Mouse (Mus musculus) heart, embryonic 12.5 days (tissue): Measurements from ENCODE around the gene Mpdz. TPM values are rescaled to one million over a fixed set of nuclear protein-coding genes. Genes with fewer than 3 reads are reported as not detected.

ENCODE experiments used
- ATAC-seq: fragments of 200-750 bp; cut with Nextera tagmentation; 2 replicates; pipeline ENCODE4 v1.8.0; 2017; ENCODE audit warnings: moderate TSS enrichment, moderate library complexity; ENCODE audit not compliant: insufficient number of reproducible peaks, low FRiP score
- H3K27ac ChIP-seq: fragments of 300-500 bp; sonication (generic); 2 replicates; pipeline ENCODE4 v1.5.1; 2016; ENCODE audit warnings: mild to moderate bottlenecking, moderate library complexity; ENCODE audit not compliant: poor library complexity, severe bottlenecking
- H3K27me3 ChIP-seq: fragments of 300-500 bp; sonication (generic); replicated peaks from 2 replicates; pipeline ENCODE4 v1.6.1; 2016; ENCODE audit warnings: mild to moderate bottlenecking, moderate library complexity
- H3K36me3 ChIP-seq: fragments of 300-500 bp; sonication (generic); 2 replicates; pipeline ENCODE4 v1.6.1; 2016; ENCODE audit warnings: mild to moderate bottlenecking, moderate library complexity
- H3K4me1 ChIP-seq: fragments of 300-500 bp; sonication (generic); replicated peaks from 2 replicates; pipeline ENCODE4 v1.6.1; 2016; ENCODE audit warnings: mild to moderate bottlenecking
- H3K4me2 ChIP-seq: fragments of 300-500 bp; sonication (generic); 2 replicates; pipeline ENCODE4 v1.6.1; 2016; ENCODE audit warnings: mild to moderate bottlenecking, moderate library complexity
- H3K4me3 ChIP-seq: fragments of 300-500 bp; sonication (generic); 2 replicates; pipeline ENCODE4 v1.5.1; 2016; ENCODE audit warnings: mild to moderate bottlenecking
- H3K9ac ChIP-seq: fragments of 300-500 bp; sonication (generic); 2 replicates; pipeline ENCODE4 v1.6.1; 2016; ENCODE audit warnings: mild to moderate bottlenecking, moderate library complexity
- H3K9me3 ChIP-seq: fragments of 300-500 bp; sonication (generic); replicated peaks from 2 replicates; pipeline ENCODE4 v1.6.1; 2016; ENCODE audit warnings: mild to moderate bottlenecking, moderate library complexity
- WGBS: fragments of 180-500 bp; shearing (Covaris S2); methylation state at CpG from one replicate; pipeline ENCODE4 v1.1.7; 2016; 5-methylcytosine and 5-hydroxymethylcytosine counted together
- polyA plus RNA-seq: library from polyadenylated mRNA; unstranded; fragments of >200 nt; fragmentation: Nextera tagmentation; extraction: Ambion mirVana; gene quantifications from 2 replicates; pipeline ENCODE4 v1.2.1, GENCODE M21; 2016

The Mpdz gene
- polyA plus RNA-seq, 1 experiment from 2014 or later = 34.3 TPM

DNA sequence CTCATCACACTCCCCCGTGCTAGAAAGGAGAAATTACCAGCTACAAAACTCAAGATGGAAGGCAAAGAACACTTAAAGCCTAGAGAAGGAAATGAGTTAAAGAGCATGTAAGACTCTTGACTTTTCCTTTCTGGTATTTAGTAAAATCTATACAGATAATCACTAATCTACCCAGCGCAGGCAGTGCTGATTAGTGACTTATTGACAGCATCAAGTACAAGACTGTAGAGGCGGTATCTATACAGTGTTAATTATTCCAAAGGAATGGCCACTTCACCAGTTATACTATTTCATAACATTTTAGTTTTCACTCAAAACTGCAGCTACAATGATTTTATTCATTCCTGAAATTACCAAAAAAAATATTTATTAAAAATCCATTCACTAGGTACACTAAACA is 49.7 kb downstream of the Mpdz start:
- H3K4me2 ChIP-seq = no peak overlapping the region
- H3K27me3 ChIP-seq = no peaks in the 10 kb centered on the region
- H3K9ac ChIP-seq = no peak overlapping the region
- no peak for ATAC-seq
- H3K36me3 ChIP-seq = peaks cover 6% of the 10 kb centered on the region
- peaks cover 14% of the 10 kb centered on the region for H3K4me1 ChIP-seq
- 72% methylated on average over 3 of the region's 3 CpGs for WGBS
- no peaks in the 10 kb centered on the region for H3K9me3 ChIP-seq
- no peak overlapping the region for H3K27ac ChIP-seq
- no peak overlapping the region for H3K4me3 ChIP-seq

DNA sequence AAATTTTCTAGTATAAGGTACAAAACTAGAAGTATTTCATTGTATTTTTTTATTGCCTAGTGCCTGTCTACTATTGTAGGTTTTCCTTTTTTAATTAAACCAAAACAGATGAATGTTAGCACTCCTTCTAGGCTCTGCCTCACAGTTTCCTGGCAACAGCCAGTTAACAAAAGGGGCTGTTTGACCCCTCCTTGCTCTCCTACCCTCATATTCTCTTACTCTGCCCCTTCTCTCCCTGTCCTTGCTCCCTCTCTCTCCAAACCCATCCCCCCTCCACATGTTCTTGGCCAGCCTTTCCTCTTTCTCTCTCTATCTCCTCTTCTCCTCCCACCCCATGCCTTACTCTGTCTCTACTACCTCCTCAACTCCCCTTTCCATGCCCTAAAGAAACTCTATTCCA is 53.4 kb downstream of the Mpdz start:
- Histone ChIP-seq H3K27ac (no peak overlapping the region; the same call in 1 of the 2 replicates), H3K27me3 (no peaks in the 10 kb centered on the region), H3K9me3 (no peaks in the 10 kb centered on the region), H3K4me3 (no peak overlapping the region), H3K4me1 (peaks cover 20% of the 10 kb centered on the region), H3K36me3 (peaks cover 11% of the 10 kb centered on the region), H3K9ac (no peak overlapping the region), H3K4me2 (no peak overlapping the region)
- ATAC-seq = no peak

GRCm38 (mm10) chr4:81387644-81388043 is 55.0 kb downstream of the Mpdz start:
- WGBS = 83% methylated on average over 2 of the region's 2 CpGs

GRCm38 (mm10) chr4:81372355-81372754 is 70.3 kb downstream of the Mpdz start:
- H3K27me3 ChIP-seq = no peaks in the 10 kb centered on the region
- peaks cover 34% of the 10 kb centered on the region for H3K36me3 ChIP-seq
- 0 out of 2 replicates have a peak, but pooled peaks cover 4% of the 10 kb centered on the region for H3K4me1 ChIP-seq
- ATAC-seq = no peak
- H3K9me3 ChIP-seq = no peaks in the 10 kb centered on the region
- WGBS = 58% methylated on average over 4 of the region's 4 CpGs
- no peak overlapping the region for H3K9ac ChIP-seq
- 0 out of 2 replicates have a peak overlapping the region, but pooled peaks have one; percentile 16 for H3K27ac ChIP-seq
- H3K4me3 ChIP-seq = no peak overlapping the region
- no peak overlapping the region for H3K4me2 ChIP-seq

More at GRCm38 (mm10) chr4:81387644-81388043, 55.0 kb downstream of the Mpdz start:
- Histone ChIP-seq H3K4me1 (peaks cover 20% of the 10 kb centered on the region), H3K4me3 (no peak overlapping the region), H3K36me3 (peaks cover 23% of the 10 kb centered on the region), H3K9ac (no peak overlapping the region), H3K4me2 (no peak overlapping the region), H3K9me3 (no peaks in the 10 kb centered on the region), H3K27me3 (no peaks in the 10 kb centered on the region), H3K27ac (no peak overlapping the region)
- no peak for ATAC-seq

- H3K4me3 ChIP-seq = no peak overlapping the region
- no peak overlapping the region for H3K4me2 ChIP-seq
- H3K27ac ChIP-seq = no peak overlapping the region
- H3K9ac ChIP-seq = no peak overlapping the region
- H3K36me3 ChIP-seq = peaks cover 34% of the 10 kb centered on the region
- no peaks in the 10 kb centered on the region for H3K4me1 ChIP-seq
- 83% methylated on average over 3 of the region's 3 CpGs for WGBS
- no peaks in the 10 kb centered on the region for H3K27me3 ChIP-seq
- no peaks in the 10 kb centered on the region for H3K9me3 ChIP-seq
- ATAC-seq = no peak
These were observed 91.2 kb downstream of the Mpdz start for GRCm38 (mm10) chr4:81351368-81351767.

DNA sequence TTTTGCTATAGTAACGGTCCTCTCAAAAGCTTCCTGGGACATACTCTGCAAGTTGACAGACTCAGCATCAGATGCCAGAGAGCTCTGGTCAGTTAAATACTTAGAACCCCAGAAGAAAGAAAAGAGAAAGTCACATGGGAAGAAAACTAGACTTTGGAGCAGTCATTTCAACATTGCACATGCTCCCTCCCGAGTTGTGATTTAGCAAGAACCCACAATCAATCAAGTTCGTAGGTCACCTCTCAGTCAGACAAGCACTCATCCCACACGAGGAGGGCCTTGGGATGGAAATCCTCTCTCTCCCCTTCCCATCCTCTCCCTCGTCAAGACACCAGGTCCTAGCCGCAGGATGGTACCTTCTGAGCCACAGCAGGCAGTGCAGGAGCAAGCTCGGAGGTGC is 94.0 kb downstream of the Mpdz start:
- H3K27ac ChIP-seq = no peak overlapping the region
- WGBS = 77% methylated on average over 7 of the region's 7 CpGs
- no peaks in the 10 kb centered on the region for H3K9me3 ChIP-seq
- H3K4me3 ChIP-seq = no peak overlapping the region
- H3K4me2 ChIP-seq = no peak overlapping the region
- peaks cover 36% of the 10 kb centered on the region for H3K36me3 ChIP-seq
- H3K4me1 ChIP-seq = no peaks in the 10 kb centered on the region
- no peak for ATAC-seq
- H3K9ac ChIP-seq = no peak overlapping the region
- H3K27me3 ChIP-seq = no peaks in the 10 kb centered on the region

DNA sequence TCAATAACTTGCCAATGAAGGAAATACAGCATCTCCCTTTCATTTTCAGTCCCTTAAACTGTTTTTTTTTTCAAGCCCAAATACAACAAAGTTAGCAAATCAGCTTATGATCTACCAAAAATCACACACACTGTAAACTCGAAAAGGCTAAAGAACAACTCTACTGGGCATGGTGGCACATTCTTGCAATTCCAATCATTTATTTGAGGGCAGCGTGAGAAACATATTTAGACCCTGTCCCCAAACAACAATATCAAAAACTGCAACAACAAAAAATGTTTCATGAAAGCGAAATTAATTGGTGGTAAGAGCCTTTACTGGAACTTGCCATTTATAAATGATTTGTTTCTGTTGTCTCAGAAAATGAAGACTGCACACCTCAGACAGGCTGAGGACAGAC is 97.5 kb downstream of the Mpdz start:
- Histone ChIP-seq H3K36me3 (peaks cover 35% of the 10 kb centered on the region), H3K9me3 (no peaks in the 10 kb centered on the region), H3K4me2 (no peak overlapping the region), H3K27ac (no peak overlapping the region), H3K9ac (no peak overlapping the region), H3K4me1 (no peaks in the 10 kb centered on the region), H3K4me3 (no peak overlapping the region), H3K27me3 (no peaks in the 10 kb centered on the region)
- ATAC-seq = no peak
- 62% methylated on average over 3 of the region's 3 CpGs for WGBS

GRCm38 (mm10) chr4:81333628-81333991 is 109.0 kb downstream of the Mpdz start:
- no peak overlapping the region for H3K27ac ChIP-seq

GRCm38 (mm10) chr4:81332901-81333627 is 109.6 kb downstream of the Mpdz start:
- no peaks in the 10 kb centered on the region for H3K4me1 ChIP-seq
- ATAC-seq = no peak

More at GRCm38 (mm10) chr4:81333628-81333991, 109.0 kb downstream of the Mpdz start:
- Histone ChIP-seq H3K9ac (no peak overlapping the region), H3K4me2 (no peak overlapping the region), H3K4me1 (no peaks in the 10 kb centered on the region), H3K27me3 (no peaks in the 10 kb centered on the region), H3K36me3 (peaks cover 18% of the 10 kb centered on the region), H3K4me3 (no peak overlapping the region), H3K9me3 (no peaks in the 10 kb centered on the region)
- no peak for ATAC-seq
- WGBS = 78% methylated on average over 2 of the region's 2 CpGs

GRCm38 (mm10) chr4:81332439-81332841 is 110.2 kb downstream of the Mpdz start:
- Histone ChIP-seq H3K4me3 (no peak overlapping the region), H3K4me2 (no peak overlapping the region), H3K36me3 (peaks cover 18% of the 10 kb centered on the region), H3K27ac (no peak overlapping the region), H3K9me3 (no peaks in the 10 kb centered on the region), H3K4me1 (no peaks in the 10 kb centered on the region), H3K27me3 (no peaks in the 10 kb centered on the region), H3K9ac (no peak overlapping the region)
- ATAC-seq = no peak
- 69% methylated on average over 6 of the region's 6 CpGs for WGBS

More at GRCm38 (mm10) chr4:81332901-81333627, 109.6 kb downstream of the Mpdz start:
- Histone ChIP-seq H3K36me3 (peaks cover 18% of the 10 kb centered on the region), H3K9me3 (no peaks in the 10 kb centered on the region), H3K27me3 (no peaks in the 10 kb centered on the region), H3K4me3 (no peak overlapping the region), H3K27ac (no peak overlapping the region), H3K4me2 (no peak overlapping the region), H3K9ac (no peak overlapping the region)
- WGBS = 80% methylated on average over 11 of the region's 11 CpGs

DNA sequence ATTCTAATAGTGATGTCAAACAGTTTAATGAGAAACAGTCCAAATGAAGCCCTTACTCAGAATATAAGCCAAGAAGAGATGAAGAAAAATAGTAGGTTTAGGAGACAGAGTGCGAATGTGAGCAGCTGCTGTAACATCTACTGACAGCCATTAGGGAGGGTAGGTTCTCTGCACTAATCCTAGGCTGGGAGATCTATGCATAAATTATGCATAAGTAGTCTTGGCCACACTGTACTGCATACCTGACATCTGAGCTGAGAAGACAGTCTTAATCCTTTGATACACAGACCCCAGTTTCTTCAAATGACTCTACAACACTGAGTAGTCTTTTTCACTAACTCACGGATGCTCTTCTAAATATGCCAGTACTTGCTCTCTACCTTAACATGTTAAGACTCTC is 114.9 kb downstream of the Mpdz start:
- Histone ChIP-seq H3K4me1 (no peaks in the 10 kb centered on the region), H3K27me3 (no peaks in the 10 kb centered on the region), H3K9me3 (no peaks in the 10 kb centered on the region), H3K4me2 (no peak overlapping the region), H3K36me3 (peaks cover 21% of the 10 kb centered on the region), H3K4me3 (no peak overlapping the region), H3K9ac (no peak overlapping the region), H3K27ac (no peak overlapping the region)
- 90% methylated on average over 2 of the region's 2 CpGs for WGBS
- ATAC-seq = no peak

DNA sequence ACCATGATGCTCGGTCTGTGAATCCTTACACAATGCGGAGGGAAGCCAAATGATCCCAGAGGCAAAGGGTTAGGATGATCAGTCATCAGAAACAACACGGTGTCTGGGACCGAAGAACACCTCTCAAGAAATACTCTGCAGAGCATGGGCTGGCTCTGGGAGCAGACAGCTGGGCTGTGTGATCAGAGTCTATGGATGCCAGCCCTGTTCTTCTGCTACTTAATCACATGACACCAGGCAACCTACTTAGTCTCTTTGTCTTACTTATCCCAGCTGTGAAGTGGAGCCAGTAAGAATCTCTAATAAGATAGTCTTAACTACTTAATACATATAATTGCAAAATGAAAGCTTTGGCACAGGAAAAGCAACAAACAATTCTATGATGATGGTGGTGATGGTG is 118.8 kb downstream of the Mpdz start:
- ATAC-seq = no peak
- Histone ChIP-seq H3K4me2 (no peak overlapping the region), H3K27me3 (no peaks in the 10 kb centered on the region), H3K9me3 (no peaks in the 10 kb centered on the region), H3K9ac (no peak overlapping the region), H3K36me3 (peaks cover 30% of the 10 kb centered on the region), H3K4me1 (no peaks in the 10 kb centered on the region), H3K4me3 (no peak overlapping the region), H3K27ac (no peak overlapping the region)
- WGBS = 93% methylated on average over 4 of the region's 4 CpGs
